Mouse (Mus musculus): ENCODE measurements at regions not wholly inside any gene's neighbourhood (a gene's known extent, or its start where the extent isn't known, plus 50 kb on each side); places are given as distances from the start of the nearest gene placed in this dataset.
"Not testable (repeated sequence)": the region's sequence is repeated elsewhere in the genome, so short reads cannot be mapped to it uniquely, and the experiment has no call there.

- Histone ChIP-seq H3K4me1 (no peaks in the 10 kb centered on the region), H3K9me3 (replicated peaks) (no peaks in the 10 kb centered on the region), H3K36me3 (no peaks in the 10 kb centered on the region), H3K4me3 (replicated peaks) (no peak overlapping the region), H3K27me3 (no peaks in the 10 kb centered on the region), H3K9ac (no peak overlapping the region), H3K4me2 (replicated peaks) (no peak overlapping the region), H3K27ac (replicated peaks) (no peak overlapping the region)
- no peak for ATAC-seq (ENCODE audit: insufficient number of reproducible peaks, low FRiP score, low TSS enrichment, low read depth)
- WGBS, result 27% methylated on average over 2 of the region's 2 CpGs
These were observed 226.0 kb downstream of the Ppp1r3a start for GRCm38 (mm10) chr6:14529096-14529495.

GRCm38 (mm10) chr6:14528564-14528963 lies 226.5 kb downstream of the Ppp1r3a start:
- Histone ChIP-seq H3K27me3 (no peaks in the 10 kb centered on the region), H3K9ac (no peak overlapping the region)
- no peak for ATAC-seq (ENCODE audit: insufficient number of reproducible peaks, low FRiP score, low TSS enrichment, low read depth)

GRCm38 (mm10) chr6:14522742-14523141 lies 232.3 kb downstream of the Ppp1r3a start:
- WGBS, result 18% methylated on average over 2 of the region's 2 CpGs
- no peak overlapping the region for H3K4me2 ChIP-seq (replicated peaks)
- no peak for ATAC-seq (ENCODE audit: insufficient number of reproducible peaks, low FRiP score, low TSS enrichment, low read depth)
- no peaks in the 10 kb centered on the region for H3K4me1 ChIP-seq
- H3K4me3 ChIP-seq (replicated peaks), result no peak overlapping the region
- no peaks in the 10 kb centered on the region for H3K36me3 ChIP-seq
- no peak overlapping the region for H3K9ac ChIP-seq
- H3K9me3 ChIP-seq (replicated peaks), result no peaks in the 10 kb centered on the region
- no peaks in the 10 kb centered on the region for H3K27me3 ChIP-seq
- no peak overlapping the region for H3K27ac ChIP-seq (replicated peaks)

More at GRCm38 (mm10) chr6:14528564-14528963, 226.5 kb downstream of the Ppp1r3a start:
- WGBS, result 33% methylated on average over 7 of the region's 7 CpGs
- Histone ChIP-seq H3K27ac (replicated peaks) (no peak overlapping the region), H3K4me2 (replicated peaks) (no peak overlapping the region), H3K36me3 (no peaks in the 10 kb centered on the region), H3K4me3 (replicated peaks) (no peak overlapping the region), H3K9me3 (replicated peaks) (no peaks in the 10 kb centered on the region), H3K4me1 (no peaks in the 10 kb centered on the region)

- Histone ChIP-seq H3K9me3 (replicated peaks) (no peaks in the 10 kb centered on the region), H3K27me3 (no peaks in the 10 kb centered on the region)
- WGBS, result 58% methylated on average over 1 of the region's 1 CpGs
These were observed 233.8 kb downstream of the Ppp1r3a start for GRCm38 (mm10) chr6:14521321-14521720.

GRCm38 (mm10) chr6:14504171-14504570 lies 250.9 kb downstream of the Ppp1r3a start:
- Histone ChIP-seq H3K27ac (replicated peaks) (no peak overlapping the region), H3K9me3 (replicated peaks) (no peaks in the 10 kb centered on the region), H3K9ac (no peak overlapping the region), H3K4me3 (replicated peaks) (no peak overlapping the region), H3K4me2 (replicated peaks) (no peak overlapping the region), H3K4me1 (no peaks in the 10 kb centered on the region), H3K36me3 (no peaks in the 10 kb centered on the region), H3K27me3 (no peaks in the 10 kb centered on the region)
- no peak for ATAC-seq (ENCODE audit: insufficient number of reproducible peaks, low FRiP score, low TSS enrichment, low read depth)
- 21% methylated on average over 1 of the region's 1 CpGs for WGBS

More at GRCm38 (mm10) chr6:14521321-14521720, 233.8 kb downstream of the Ppp1r3a start:
- H3K27ac ChIP-seq (replicated peaks), result no peak overlapping the region
- no peak overlapping the region for H3K4me3 ChIP-seq (replicated peaks)
- no peak overlapping the region for H3K9ac ChIP-seq
- no peaks in the 10 kb centered on the region for H3K36me3 ChIP-seq
- no peaks in the 10 kb centered on the region for H3K4me1 ChIP-seq
- no peak for ATAC-seq (ENCODE audit: insufficient number of reproducible peaks, low FRiP score, low TSS enrichment, low read depth)
- H3K4me2 ChIP-seq (replicated peaks), result no peak overlapping the region

GRCm38 (mm10) chr6:14500663-14501062 lies 254.4 kb downstream of the Ppp1r3a start:
- ATAC-seq (ENCODE audit: insufficient number of reproducible peaks, low FRiP score, low TSS enrichment, low read depth), result no peak
- Histone ChIP-seq H3K36me3 (no peaks in the 10 kb centered on the region), H3K4me1 (no peaks in the 10 kb centered on the region), H3K4me3 (replicated peaks) (no peak overlapping the region), H3K4me2 (replicated peaks) (no peak overlapping the region), H3K9ac (no peak overlapping the region), H3K27me3 (no peaks in the 10 kb centered on the region), H3K9me3 (replicated peaks) (no peaks in the 10 kb centered on the region), H3K27ac (replicated peaks) (no peak overlapping the region)
- 79% methylated on average over 2 of the region's 2 CpGs for WGBS

GRCm38 (mm10) chr6:14499882-14500281 lies 255.2 kb downstream of the Ppp1r3a start:
- H3K27ac ChIP-seq (replicated peaks); H3K9ac ChIP-seq; H3K36me3 ChIP-seq; ATAC-seq (ENCODE audit: insufficient number of reproducible peaks, low FRiP score, low TSS enrichment, low read depth); H3K27me3 ChIP-seq; H3K4me3 ChIP-seq (replicated peaks); H3K9me3 ChIP-seq (replicated peaks); H3K4me2 ChIP-seq (replicated peaks); H3K4me1 ChIP-seq: not testable (repeated sequence)
- 69% methylated on average over 1 of the region's 1 CpGs for WGBS

- H3K9ac ChIP-seq; H3K4me3 ChIP-seq (replicated peaks); H3K4me2 ChIP-seq (replicated peaks); ATAC-seq (ENCODE audit: insufficient number of reproducible peaks, low FRiP score, low TSS enrichment, low read depth); H3K27me3 ChIP-seq; H3K4me1 ChIP-seq; H3K27ac ChIP-seq (replicated peaks); H3K36me3 ChIP-seq; H3K9me3 ChIP-seq (replicated peaks): not testable (repeated sequence)
- 63% methylated on average over 3 of the region's 3 CpGs for WGBS
These were observed 268.4 kb downstream of the Ppp1r3a start for GRCm38 (mm10) chr6:14486642-14487041.

GRCm38 (mm10) chr6:14456394-14456793 lies 298.7 kb downstream of the Ppp1r3a start:
- Histone ChIP-seq H3K4me1 (no peaks in the 10 kb centered on the region), H3K27ac (replicated peaks) (no peak overlapping the region), H3K27me3 (no peaks in the 10 kb centered on the region), H3K4me2 (replicated peaks) (no peak overlapping the region), H3K36me3 (no peaks in the 10 kb centered on the region), H3K9ac (no peak overlapping the region), H3K4me3 (replicated peaks) (no peak overlapping the region), H3K9me3 (replicated peaks) (no peaks in the 10 kb centered on the region)
- WGBS, result 72% methylated on average over 1 of the region's 1 CpGs
- no peak for ATAC-seq (ENCODE audit: insufficient number of reproducible peaks, low FRiP score, low TSS enrichment, low read depth)

- not testable (repeated sequence) for H3K27ac ChIP-seq (replicated peaks); H3K36me3 ChIP-seq; ATAC-seq (ENCODE audit: insufficient number of reproducible peaks, low FRiP score, low TSS enrichment, low read depth); H3K9me3 ChIP-seq (replicated peaks); H3K27me3 ChIP-seq; H3K4me2 ChIP-seq (replicated peaks); H3K9ac ChIP-seq; H3K4me3 ChIP-seq (replicated peaks); H3K4me1 ChIP-seq
- 80% methylated on average over 3 of the region's 3 CpGs for WGBS
These were observed 301.8 kb downstream of the Ppp1r3a start for GRCm38 (mm10) chr6:14453321-14453720.

GRCm38 (mm10) chr6:14431751-14432150 lies 323.3 kb downstream of the Ppp1r3a start:
- no peak overlapping the region for H3K27ac ChIP-seq (replicated peaks)
- H3K9me3 ChIP-seq (replicated peaks), result no peaks in the 10 kb centered on the region
- WGBS, result 90% methylated on average over 1 of the region's 1 CpGs
- no peaks in the 10 kb centered on the region for H3K36me3 ChIP-seq
- no peak overlapping the region for H3K9ac ChIP-seq
- H3K4me3 ChIP-seq (replicated peaks), result no peak overlapping the region
- no peaks in the 10 kb centered on the region for H3K4me1 ChIP-seq
- no peaks in the 10 kb centered on the region for H3K27me3 ChIP-seq
- no peak for ATAC-seq (ENCODE audit: insufficient number of reproducible peaks, low FRiP score, low TSS enrichment, low read depth)
- no peak overlapping the region for H3K4me2 ChIP-seq (replicated peaks)

GRCm38 (mm10) chr6:14409772-14410171 lies 345.3 kb downstream of the Ppp1r3a start:
- WGBS, result 25% methylated on average over 4 of the region's 4 CpGs
- no peak overlapping the region for H3K4me3 ChIP-seq (replicated peaks)
- no peaks in the 10 kb centered on the region for H3K36me3 ChIP-seq
- no peaks in the 10 kb centered on the region for H3K27me3 ChIP-seq
- no peaks in the 10 kb centered on the region for H3K9me3 ChIP-seq (replicated peaks)
- no peak overlapping the region for H3K9ac ChIP-seq
- H3K4me1 ChIP-seq, result no peaks in the 10 kb centered on the region
- ATAC-seq (ENCODE audit: insufficient number of reproducible peaks, low FRiP score, low TSS enrichment, low read depth), result peak; percentile 65; the same call in 1 of the 2 replicates
- no peak overlapping the region for H3K27ac ChIP-seq (replicated peaks)
- H3K4me2 ChIP-seq (replicated peaks), result no peak overlapping the region

Measured in embryonic facial prominence, embryonic 15.5 days (tissue).